Mouse (Mus musculus) liver, adult 2 months (tissue): ENCODE results near the gene Chaf1a. TPM values are rescaled to one million over a fixed set of nuclear protein-coding genes. Genes with fewer than 3 reads are reported as not detected.

Experiments used
- DNase-seq: peaks from one replicate; pipeline ENCODE4 v3.0.0-alpha.2; 2011; ENCODE audit warnings: low read depth, low spot score; ENCODE audit errors: extremely low read depth
- H3K27ac ChIP-seq: fragments of 200-500 bp; replicated peaks from 2 replicates; pipeline ENCODE4 v1.5.1; 2012; ENCODE audit warnings: low read depth, mild to moderate bottlenecking, control low read depth, inconsistent platforms, low read length; ENCODE audit not compliant: insufficient read depth
- H3K27me3 ChIP-seq: fragments of 200-500 bp; 2 replicates; pipeline ENCODE4 v1.6.1; 2012; ENCODE audit warnings: mild to moderate bottlenecking, moderate library complexity, low read length, inconsistent platforms; ENCODE audit not compliant: control insufficient read depth, insufficient read depth
- H3K36me3 ChIP-seq: fragments of 200-500 bp; 2 replicates; pipeline ENCODE4 v1.6.1; 2012; ENCODE audit warnings: low read length, inconsistent platforms; ENCODE audit not compliant: control insufficient read depth, insufficient read depth
- H3K4me1 ChIP-seq: fragments of 200-500 bp; 2 replicates; pipeline ENCODE4 v1.6.1; 2011; ENCODE audit warnings: low read length; ENCODE audit not compliant: control insufficient read depth, insufficient read depth
- H3K4me3 ChIP-seq: fragments of 200-500 bp; 2 replicates; pipeline ENCODE4 v1.5.1; 2011; ENCODE audit warnings: low read depth, mild to moderate bottlenecking, control low read depth, low read length, moderate library complexity; ENCODE audit not compliant: insufficient read depth
- H3K79me2 ChIP-seq: fragments of 200-500 bp; 2 replicates; pipeline ENCODE4 v1.6.1; 2012; ENCODE audit warnings: inconsistent platforms, mild to moderate bottlenecking, low read length, moderate library complexity; ENCODE audit not compliant: control insufficient read depth, insufficient read depth
- H3K9ac ChIP-seq: fragments of 200-500 bp; 2 replicates; pipeline ENCODE4 v1.6.1; 2012; ENCODE audit warnings: low read depth, mild to moderate bottlenecking, control low read depth, inconsistent platforms, low read length
- CTCF ChIP-seq: fragments of 200-500 bp; IDR thresholded peaks from 2 replicates; pipeline ENCODE4 v1.5.1; 2011; ENCODE audit warnings: low read depth, low read length, control low read depth
- POLR2A ChIP-seq: fragments of 200-500 bp; IDR thresholded peaks from 2 replicates; pipeline ENCODE4 v1.6.1; 2011; ENCODE audit warnings: low read length, control low read depth; ENCODE audit not compliant: insufficient read depth; ENCODE audit errors: extremely low read depth
- WGBS: fragments of 180-500 bp; shearing (Covaris S2); methylation state at CpG from one replicate; pipeline ENCODE4 v1.1.7; 2018; 5-methylcytosine and 5-hydroxymethylcytosine counted together
- polyA plus RNA-seq: library from polyadenylated mRNA; depleted of rRNA; stranded (reverse); fragments of >200 nt; gene quantifications from 2 replicates; pipeline ENCODE4 v1.2.3, GENCODE M21; 2012; rRNA removed
- total RNA-seq: library from RNA; depleted of rRNA; stranded (reverse); fragments of >200 nt; gene quantifications from 2 replicates; pipeline ENCODE4 v1.2.3, GENCODE M21; 2014; rRNA removed

The Chaf1a gene
- total and polyA plus RNA-seq, 2 experiments = 0.26 to 0.37 TPM

- H3K27ac ChIP-seq = peak within 1 kb of the TSS; percentile 85
- peak within 1 kb of the TSS; percentile 57 for H3K4me3 ChIP-seq
Measured at GRCm38 (mm10) chr17:56117251-56117710, 77.0 kb downstream of the Chaf1a start, which contains the start of gene Plin5. TSS of gene Plin5 (minus strand) at chr17:56117596.

GRCm38 (mm10) chr17:56119431-56119830 lies 79.2 kb downstream of the Chaf1a start:
- H3K36me3 ChIP-seq = peaks cover 4% of the 10 kb centered on the region; the same call in 1 of the 2 replicates
- H3K27me3 ChIP-seq = no peaks in the 10 kb centered on the region
- peak overlapping the region; percentile 92 for H3K9ac ChIP-seq
- H3K4me1 ChIP-seq = peaks cover 25% of the 10 kb centered on the region
- peak overlapping the region; percentile 95 for H3K27ac ChIP-seq
- peaks cover 10% of the 10 kb centered on the region; the same call in 1 of the 2 replicates for H3K79me2 ChIP-seq
- WGBS = 30% methylated on average over 12 of the region's 12 CpGs
- TF ChIP-seq CTCF (no peak), POLR2A (no peak)
- H3K4me3 ChIP-seq = peak overlapping the region; percentile 86
- peak; percentile 77 for DNase-seq

More at GRCm38 (mm10) chr17:56117251-56117710, 77.0 kb downstream of the Chaf1a start, which contains the start of gene Plin5:
- Histone ChIP-seq H3K9ac (peak within 1 kb of the TSS; percentile 67), H3K4me1 (peaks cover 29% of the 10 kb centered on the region), H3K27me3 (no peaks in the 10 kb centered on the region), H3K36me3 (peaks cover 4% of the 10 kb centered on the region; the same call in 1 of the 2 replicates), H3K79me2 (peaks cover 5% of the 10 kb centered on the region; the same call in 1 of the 2 replicates)
- DNase-seq = peak; percentile 89
- TF ChIP-seq POLR2A (peak; percentile 95), CTCF (no peak)
- 4% methylated on average over 27 of the region's 27 CpGs for WGBS

- DNase-seq = peak; percentile 84
Measured at GRCm38 (mm10) chr17:56119981-56120880, 80.0 kb downstream of the Chaf1a start.

GRCm38 (mm10) chr17:56121826-56122225 lies 81.6 kb downstream of the Chaf1a start, which contains the start of gene Lrg1:
TSS of gene Lrg1 (minus strand) at chr17:56122001.
- peak; percentile 84 for DNase-seq
- Histone ChIP-seq H3K36me3 (no peaks in the 10 kb centered on the region), H3K4me1 (peaks cover 13% of the 10 kb centered on the region), H3K4me3 (peak within 1 kb of the TSS; percentile 86), H3K27me3 (no peaks in the 10 kb centered on the region), H3K27ac (peak within 1 kb of the TSS; percentile 95), H3K79me2 (peaks cover 10% of the 10 kb centered on the region; the same call in 1 of the 2 replicates), H3K9ac (peak within 1 kb of the TSS; percentile 92)
- TF ChIP-seq POLR2A = no peak
- no peak for TF ChIP-seq CTCF
- WGBS = 8% methylated on average over 2 of the region's 2 CpGs

More at GRCm38 (mm10) chr17:56119981-56120880, 80.0 kb downstream of the Chaf1a start:
- Histone ChIP-seq H3K4me1 (peaks cover 21% of the 10 kb centered on the region), H3K9ac (peak overlapping the region; percentile 92), H3K27ac (peak overlapping the region; percentile 95), H3K4me3 (peak overlapping the region; percentile 86), H3K36me3 (no peaks in the 10 kb centered on the region), H3K79me2 (peaks cover 10% of the 10 kb centered on the region; the same call in 1 of the 2 replicates), H3K27me3 (no peaks in the 10 kb centered on the region)
- 3% methylated on average over 66 of the region's 66 CpGs for WGBS
- TF ChIP-seq POLR2A (peak; percentile 35; the same call in 1 of the 2 replicates), CTCF (no peak)

Other genes with a start within 250 kb of the Chaf1a start
- 4.7 and 5.2 TPM in 2 replicates for gene Zfp119a, start 161.5 kb upstream of the Chaf1a start, total RNA-seq
- gene Zfp119a, start 161.5 kb upstream of the Chaf1a start, polyA plus RNA-seq = 0.24 and 0.35 TPM in 2 replicates
- 5.8 and 8.3 TPM in 2 replicates for gene Zfp959, start 148.3 kb upstream of the Chaf1a start, total RNA-seq
- gene Zfp959, start 148.3 kb upstream of the Chaf1a start, polyA plus RNA-seq = 0.77 and 1.2 TPM in 2 replicates
- 3.1 and 4.3 TPM in 2 replicates for gene Zfp119b, start 90.9 kb upstream of the Chaf1a start, total RNA-seq
- 0.26 and 0.40 TPM in 2 replicates for gene Zfp119b, start 90.9 kb upstream of the Chaf1a start, polyA plus RNA-seq
- 0.18 and 1.3 TPM in 2 replicates for gene Ebi3, start 87.8 kb upstream of the Chaf1a start, total RNA-seq
- 0.61 and 2.3 TPM in 2 replicates for gene Ebi3, start 87.8 kb upstream of the Chaf1a start, polyA plus RNA-seq
- 3.6 and 4.1 TPM in 2 replicates for gene Yju2, start 81.3 kb upstream of the Chaf1a start, total RNA-seq
- 3.4 and 4.1 TPM in 2 replicates for gene Yju2, start 81.3 kb upstream of the Chaf1a start, polyA plus RNA-seq
- gene Shd, start 70.0 kb upstream of the Chaf1a start, total RNA-seq = not detected in 2 replicates
- 0.20 and 0.35 TPM in 2 replicates for gene Shd, start 70.0 kb upstream of the Chaf1a start, polyA plus RNA-seq
- not detected in 2 replicates for gene Fsd1, start 53.9 kb upstream of the Chaf1a start, total RNA-seq
- not detected in 2 replicates for gene Fsd1, start 53.9 kb upstream of the Chaf1a start, polyA plus RNA-seq
- gene Stap2, start 34.9 kb upstream of the Chaf1a start, total RNA-seq = 30.9 and 35.3 TPM in 2 replicates
- 38.8 and 44.8 TPM in 2 replicates for gene Stap2, start 34.9 kb upstream of the Chaf1a start, polyA plus RNA-seq
- gene Mpnd, start 34.7 kb upstream of the Chaf1a start, total RNA-seq = 86.2 and 93.2 TPM in 2 replicates
- 142 and 175 TPM in 2 replicates for gene Mpnd, start 34.7 kb upstream of the Chaf1a start, polyA plus RNA-seq
- gene Sh3gl1, start 3.8 kb upstream of the Chaf1a start, total RNA-seq = 8.8 and 10.5 TPM in 2 replicates
- 33.5 and 40.0 TPM in 2 replicates for gene Sh3gl1, start 3.8 kb upstream of the Chaf1a start, polyA plus RNA-seq
- gene Ubxn6, start 34.6 kb downstream of the Chaf1a start, total RNA-seq = 34.9 and 42.9 TPM in 2 replicates
- gene Ubxn6, start 34.6 kb downstream of the Chaf1a start, polyA plus RNA-seq = 55.8 and 56.0 TPM in 2 replicates
- 11.3 and 13.8 TPM in 2 replicates for gene Hdgfl2, start 39.2 kb downstream of the Chaf1a start, total RNA-seq
- gene Hdgfl2, start 39.2 kb downstream of the Chaf1a start, polyA plus RNA-seq = 29.0 and 30.2 TPM in 2 replicates
- 2.1 and 2.3 TPM in 2 replicates for gene Plin4, start 69.4 kb downstream of the Chaf1a start, total RNA-seq
- 1.8 and 2.8 TPM in 2 replicates for gene Plin4, start 69.4 kb downstream of the Chaf1a start, polyA plus RNA-seq
- gene Plin5, start 77.2 kb downstream of the Chaf1a start, total RNA-seq = 19.2 and 24.6 TPM in 2 replicates
- 42.7 and 58.2 TPM in 2 replicates for gene Plin5, start 77.2 kb downstream of the Chaf1a start, polyA plus RNA-seq
- gene Lrg1, start 81.6 kb downstream of the Chaf1a start, total RNA-seq = 90.0 and 116 TPM in 2 replicates
- gene Lrg1, start 81.6 kb downstream of the Chaf1a start, polyA plus RNA-seq = 543 and 600 TPM in 2 replicates
- 1.3 TPM in 2 replicates for gene Sema6b, start 99.9 kb downstream of the Chaf1a start, total RNA-seq
- 2.7 and 3.9 TPM in 2 replicates for gene Sema6b, start 99.9 kb downstream of the Chaf1a start, polyA plus RNA-seq
- gene Tnfaip8l1, start 122.0 kb downstream of the Chaf1a start, total RNA-seq = 16.2 and 20.9 TPM in 2 replicates
- 21.8 and 25.5 TPM in 2 replicates for gene Tnfaip8l1, start 122.0 kb downstream of the Chaf1a start, polyA plus RNA-seq
- 89.4 and 91.1 TPM in 2 replicates for gene Mydgf, start 143.5 kb downstream of the Chaf1a start, total RNA-seq
- gene Mydgf, start 143.5 kb downstream of the Chaf1a start, polyA plus RNA-seq = 81.1 and 86.0 TPM in 2 replicates
- gene Dpp9, start 178.5 kb downstream of the Chaf1a start, total RNA-seq = 10.7 and 20.1 TPM in 2 replicates
- 55.4 and 60.3 TPM in 2 replicates for gene Dpp9, start 178.5 kb downstream of the Chaf1a start, polyA plus RNA-seq
- 11.5 and 12.1 TPM in 2 replicates for gene Fem1a, start 216.4 kb downstream of the Chaf1a start, total RNA-seq
- 16.6 and 18.9 TPM in 2 replicates for gene Fem1a, start 216.4 kb downstream of the Chaf1a start, polyA plus RNA-seq
- 2.5 and 3.4 TPM in 2 replicates for gene Ticam1, start 236.3 kb downstream of the Chaf1a start, total RNA-seq
- gene Ticam1, start 236.3 kb downstream of the Chaf1a start, polyA plus RNA-seq = 20.9 and 27.7 TPM in 2 replicates